Mouse (Mus musculus) effector memory CD4-positive, alpha-beta T cell, adult 7 months (primary cell): Measurements from ENCODE around the gene Olfr781. TPM values are rescaled to one million over a fixed set of nuclear protein-coding genes. Genes with fewer than 3 reads are reported as not detected.

Experiments used
- polyA plus RNA-seq: library from polyadenylated mRNA; unstranded; fragments of 100-300 nt; shearing (Covaris generic); gene quantifications from one replicate; pipeline ENCODE4 v1.2.1, GENCODE M21; 2017

Gene Olfr781
- polyA plus RNA-seq, result not detected

DNA sequence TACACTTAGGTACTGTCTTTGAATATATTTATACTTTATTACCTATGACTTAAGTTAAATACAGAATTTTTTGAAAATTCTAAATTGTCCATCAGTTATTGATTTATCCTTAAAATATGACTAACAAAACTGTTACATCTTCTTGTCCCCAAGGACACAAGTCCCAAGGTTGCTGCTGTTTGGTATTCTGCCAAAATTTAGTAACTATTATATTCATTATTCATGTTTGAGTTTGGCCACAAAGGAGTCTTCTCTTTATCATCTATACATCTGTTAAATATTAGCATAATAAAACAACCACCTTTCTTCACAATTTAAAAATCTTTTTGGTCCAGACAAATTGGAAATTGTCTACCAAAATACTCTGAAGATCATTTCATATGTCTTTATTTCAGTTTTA lies at the start of gene Olfr781:
Gene Olfr781, plus strand, starts transcription at position 301 of the 400 bp plus-strand sequence.

DNA sequence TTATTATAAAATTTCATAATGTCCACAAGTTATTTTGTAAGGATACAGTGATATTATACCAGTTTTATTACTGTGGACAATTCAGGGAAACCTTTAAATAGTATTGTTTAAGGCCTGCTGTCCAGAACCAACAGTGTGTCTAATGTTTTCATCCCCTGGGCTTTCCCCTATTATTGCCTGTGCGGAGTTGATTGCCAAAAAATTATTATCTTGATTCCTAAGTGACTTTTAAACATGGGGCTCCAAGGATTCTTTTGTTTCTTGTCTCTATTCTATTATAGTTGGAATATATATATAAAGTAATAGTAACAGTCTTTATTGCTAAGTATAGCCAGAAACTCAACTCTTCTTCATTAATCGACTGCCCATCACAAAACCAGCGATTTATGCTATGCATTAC lies 10.8 kb upstream of the Olfr781 start, which contains the start of gene Olfr780:
Gene Olfr780, plus strand, starts transcription at position 301 of the 400 bp plus-strand sequence.

DNA sequence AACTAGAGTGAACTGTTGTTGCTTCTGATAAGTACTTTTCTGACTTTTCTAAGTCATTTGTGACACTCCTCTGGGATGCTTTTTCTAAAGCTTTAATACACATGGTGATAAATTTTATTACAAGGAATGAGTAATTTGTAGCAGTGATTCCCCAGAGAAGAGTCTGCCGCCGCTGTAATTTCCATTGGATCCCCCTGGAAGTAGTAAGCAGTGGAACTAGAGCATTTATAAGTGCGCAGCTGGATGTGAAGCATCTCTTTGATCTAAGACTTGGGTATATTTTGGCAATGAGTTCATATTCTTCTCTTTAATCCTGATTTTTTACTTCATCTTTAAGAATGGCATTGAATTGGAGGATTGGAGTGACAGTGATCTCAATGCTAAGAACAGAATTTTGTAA lies 19.9 kb downstream of the Olfr781 start, which contains the start of gene Olfr782:
Gene Olfr782, plus strand, starts transcription at position 301 of the 400 bp plus-strand sequence.

Other genes starting within 250 kb of the Olfr781 start
- not detected for gene Olfr767, start 245.9 kb upstream of the Olfr781 start, polyA plus RNA-seq
- gene Olfr768, start 229.5 kb upstream of the Olfr781 start, polyA plus RNA-seq, result not detected
- gene Olfr769, start 211.0 kb upstream of the Olfr781 start, polyA plus RNA-seq, result not detected
- gene Olfr770, start 189.9 kb upstream of the Olfr781 start, polyA plus RNA-seq, result 0.80 TPM
- gene Olfr771, start 164.1 kb upstream of the Olfr781 start, polyA plus RNA-seq, result not detected
- not detected for gene Olfr772, start 150.9 kb upstream of the Olfr781 start, polyA plus RNA-seq
- not detected for gene Olfr773, start 141.4 kb upstream of the Olfr781 start, polyA plus RNA-seq
- gene Olfr774, start 92.7 kb upstream of the Olfr781 start, polyA plus RNA-seq, result not detected
- not detected for gene Olfr775, start 80.4 kb upstream of the Olfr781 start, polyA plus RNA-seq
- gene Olfr776, start 69.7 kb upstream of the Olfr781 start, polyA plus RNA-seq, result not detected
- gene Olfr777, start 57.4 kb upstream of the Olfr781 start, polyA plus RNA-seq, result not detected
- not detected for gene Olfr780, start 10.7 kb upstream of the Olfr781 start, polyA plus RNA-seq
- not detected for gene Olfr782, start 20.0 kb downstream of the Olfr781 start, polyA plus RNA-seq
- not detected for gene Olfr784, start 55.2 kb downstream of the Olfr781 start, polyA plus RNA-seq
- not detected for gene Olfr785, start 76.6 kb downstream of the Olfr781 start, polyA plus RNA-seq
- not detected for gene Olfr786, start 98.5 kb downstream of the Olfr781 start, polyA plus RNA-seq
- 0.20 TPM for gene Olfr787, start 133.0 kb downstream of the Olfr781 start, polyA plus RNA-seq
- 0.21 TPM for gene Olfr788, start 142.1 kb downstream of the Olfr781 start, polyA plus RNA-seq
- not detected for gene Olfr789, start 155.9 kb downstream of the Olfr781 start, polyA plus RNA-seq
- not detected for gene Olfr790, start 169.6 kb downstream of the Olfr781 start, polyA plus RNA-seq
- not detected for gene Olfr791, start 192.9 kb downstream of the Olfr781 start, polyA plus RNA-seq
- gene Olfr792, start 210.3 kb downstream of the Olfr781 start, polyA plus RNA-seq, result not detected
- gene Olfr794, start 238.8 kb downstream of the Olfr781 start, polyA plus RNA-seq, result not detected